Mouse (Mus musculus): Measurements from ENCODE around the gene Foxd1. TPM values are rescaled to one million over a fixed set of nuclear protein-coding genes. Genes with fewer than 3 reads are reported as not detected.

Gene Foxd1
- polyA plus RNA-seq, 1 experiment from 2014 or later, result not detected

DNA sequence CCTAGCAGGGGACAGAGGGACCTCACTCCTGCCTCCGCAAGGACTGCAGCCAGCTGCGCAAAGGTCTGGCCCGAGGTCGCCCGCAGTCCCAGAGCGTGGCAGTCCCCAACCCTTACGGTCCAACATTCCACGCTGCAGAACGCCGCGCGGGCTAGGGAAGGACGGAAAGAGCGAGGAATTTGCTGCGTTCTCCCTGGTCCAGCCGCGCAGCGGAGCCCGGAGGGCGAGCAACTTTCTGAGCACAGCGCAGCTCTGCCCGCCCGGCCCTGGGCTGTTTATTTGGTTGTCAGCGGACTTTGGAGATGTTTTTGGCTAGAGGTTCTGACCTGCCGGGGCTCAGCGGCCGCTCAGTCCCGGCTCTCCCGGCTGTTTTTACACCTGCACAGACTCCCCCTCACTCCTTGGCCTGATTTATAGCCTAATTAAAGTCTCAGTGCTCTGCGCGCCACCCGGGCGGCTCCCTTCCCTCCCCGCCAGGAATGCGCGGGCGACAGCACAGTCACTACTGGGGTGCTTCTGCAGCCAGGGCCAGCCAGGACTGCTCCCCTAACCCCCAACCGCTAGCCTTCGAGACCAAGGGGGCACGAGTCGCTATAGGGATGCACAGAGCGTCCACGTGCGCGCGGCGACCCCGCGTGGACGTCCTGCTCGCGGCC, 11.9 kb downstream of the Foxd1 start:
- Histone ChIP-seq H3K4me3 (peak overlapping the region; percentile 30), H3K4me1 (replicated peaks) (peaks cover 10% of the 10 kb centered on the region), H3K9me3 (replicated peaks) (no peaks in the 10 kb centered on the region), H3K4me2 (peak overlapping the region; percentile 47), H3K27me3 (peaks cover 91% of the 10 kb centered on the region), H3K27ac (no peak overlapping the region), H3K9ac (no peak overlapping the region), H3K36me3 (no peaks in the 10 kb centered on the region)
- 2% methylated on average over 52 of the region's 52 CpGs for WGBS
- ATAC-seq (replicated peaks; ENCODE audit: insufficient number of reproducible peaks, insufficient read depth, low FRiP score, low read depth), result no peak; the same call in 1 of the 2 replicates

DNA sequence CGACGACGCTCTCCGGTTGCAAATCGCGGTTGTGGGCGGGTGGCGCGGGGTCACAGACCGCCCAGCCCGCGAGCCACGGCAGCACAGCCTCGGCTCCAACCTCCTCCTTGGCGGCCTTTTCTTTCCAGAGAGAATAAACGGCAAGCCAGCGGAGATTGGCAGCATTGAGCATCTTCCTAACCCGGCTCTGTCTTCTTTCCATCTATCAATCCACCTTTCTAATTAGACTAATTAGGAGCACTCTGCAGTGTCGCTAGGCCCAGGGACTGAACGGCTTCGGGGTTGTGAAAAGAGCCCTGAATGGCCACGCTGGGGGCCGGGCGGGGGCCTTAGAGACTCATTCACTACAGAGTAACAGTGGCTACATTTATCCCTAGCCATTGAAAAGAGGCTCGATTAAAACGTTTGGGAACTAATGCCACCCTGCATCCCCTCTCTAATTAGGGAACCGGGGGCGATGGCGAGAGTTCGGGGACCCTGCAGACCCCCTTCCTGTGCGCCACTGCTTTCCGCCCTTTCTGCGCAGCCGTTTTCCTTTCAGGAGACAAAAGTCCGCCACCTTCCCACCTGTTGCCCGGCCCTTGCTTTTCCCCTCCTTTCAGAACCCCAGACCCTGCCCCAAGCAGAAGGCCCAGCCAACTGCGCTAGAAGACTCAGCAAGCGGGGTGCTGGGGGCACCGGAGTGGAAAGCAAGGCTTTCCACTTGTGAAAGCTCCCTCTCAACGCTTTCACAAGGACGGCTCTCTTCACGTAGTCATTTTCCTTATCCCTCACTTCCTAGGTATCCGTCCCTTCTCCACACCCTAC, 12.6 kb downstream of the Foxd1 start:
- H3K27ac ChIP-seq, result no peak overlapping the region
- H3K4me3 ChIP-seq, result peak overlapping the region; percentile 30
- no peak overlapping the region for H3K9ac ChIP-seq
- H3K4me1 ChIP-seq (replicated peaks), result peaks cover 10% of the 10 kb centered on the region
- peaks cover 91% of the 10 kb centered on the region for H3K27me3 ChIP-seq
- H3K36me3 ChIP-seq, result no peaks in the 10 kb centered on the region
- no peaks in the 10 kb centered on the region for H3K9me3 ChIP-seq (replicated peaks)
- H3K4me2 ChIP-seq, result peak overlapping the region; percentile 47
- ATAC-seq (replicated peaks; ENCODE audit: insufficient number of reproducible peaks, insufficient read depth, low FRiP score, low read depth), result no peak
- 2% methylated on average over 43 of the region's 43 CpGs for WGBS

- Histone ChIP-seq H3K4me3 (no peak overlapping the region), H3K4me1 (replicated peaks) (peaks cover 10% of the 10 kb centered on the region), H3K27ac (no peak overlapping the region), H3K36me3 (no peaks in the 10 kb centered on the region), H3K27me3 (peaks cover 91% of the 10 kb centered on the region), H3K9me3 (replicated peaks) (no peaks in the 10 kb centered on the region), H3K9ac (no peak overlapping the region), H3K4me2 (no peak overlapping the region)
- 14% methylated on average over 3 of the region's 3 CpGs for WGBS
- no peak for ATAC-seq (replicated peaks; ENCODE audit: insufficient number of reproducible peaks, insufficient read depth, low FRiP score, low read depth)
These were observed 13.6 kb downstream of the Foxd1 start for GRCm38 (mm10) chr13:98367601-98368000.

GRCm38 (mm10) chr13:98369046-98369445, 15.0 kb downstream of the Foxd1 start:
- 19% methylated on average over 6 of the region's 6 CpGs for WGBS
- Histone ChIP-seq H3K4me2 (no peak overlapping the region), H3K4me3 (no peak overlapping the region), H3K27ac (no peak overlapping the region), H3K9me3 (replicated peaks) (no peaks in the 10 kb centered on the region), H3K36me3 (no peaks in the 10 kb centered on the region), H3K4me1 (replicated peaks) (peaks cover 10% of the 10 kb centered on the region), H3K9ac (no peak overlapping the region), H3K27me3 (peaks cover 88% of the 10 kb centered on the region)
- no peak for ATAC-seq (replicated peaks; ENCODE audit: insufficient number of reproducible peaks, insufficient read depth, low FRiP score, low read depth)

- Histone ChIP-seq H3K9me3 (replicated peaks) (no peaks in the 10 kb centered on the region), H3K36me3 (no peaks in the 10 kb centered on the region), H3K27me3 (peaks cover 60% of the 10 kb centered on the region), H3K4me3 (no peak overlapping the region), H3K4me2 (no peak overlapping the region), H3K9ac (no peak overlapping the region), H3K4me1 (replicated peaks) (no peaks in the 10 kb centered on the region), H3K27ac (no peak overlapping the region)
- no peak for ATAC-seq (replicated peaks; ENCODE audit: insufficient number of reproducible peaks, insufficient read depth, low FRiP score, low read depth)
- WGBS, result 43% methylated on average over 8 of the region's 8 CpGs
These were observed 20.5 kb downstream of the Foxd1 start for GRCm38 (mm10) chr13:98374560-98374959.

DNA sequence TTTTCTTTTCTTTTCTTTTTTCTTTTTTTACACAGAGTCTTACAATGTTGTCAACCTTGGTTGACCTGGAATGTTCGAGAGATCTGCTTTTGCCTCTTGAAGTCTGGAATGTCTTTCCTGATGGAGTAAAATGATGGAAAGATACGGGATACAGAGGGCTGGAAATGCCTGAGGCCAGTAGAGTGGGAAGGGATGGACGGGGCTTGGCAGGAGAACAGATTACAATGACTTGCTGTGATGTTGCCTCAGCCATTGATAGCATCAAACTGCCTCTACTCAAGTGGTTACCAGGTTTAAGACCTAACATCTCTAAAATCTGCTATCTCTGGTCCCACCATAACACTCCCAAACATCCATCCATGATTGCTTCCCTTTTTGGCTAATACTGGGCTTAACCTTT, 20.9 kb downstream of the Foxd1 start:
- no peak for ATAC-seq (replicated peaks; ENCODE audit: insufficient number of reproducible peaks, insufficient read depth, low FRiP score, low read depth)
- Histone ChIP-seq H3K27ac (no peak overlapping the region), H3K4me1 (replicated peaks) (no peaks in the 10 kb centered on the region), H3K4me3 (no peak overlapping the region), H3K9me3 (replicated peaks) (no peaks in the 10 kb centered on the region), H3K36me3 (no peaks in the 10 kb centered on the region), H3K9ac (no peak overlapping the region), H3K4me2 (no peak overlapping the region), H3K27me3 (peaks cover 56% of the 10 kb centered on the region)
- 34% methylated on average over 3 of the region's 3 CpGs for WGBS

- WGBS, result 72% methylated on average over 3 of the region's 3 CpGs
- H3K9ac ChIP-seq, result no peak overlapping the region
- no peaks in the 10 kb centered on the region for H3K4me1 ChIP-seq (replicated peaks)
- H3K4me3 ChIP-seq, result no peak overlapping the region
- H3K36me3 ChIP-seq, result no peaks in the 10 kb centered on the region
- no peak for ATAC-seq (replicated peaks; ENCODE audit: insufficient number of reproducible peaks, insufficient read depth, low FRiP score, low read depth)
- H3K4me2 ChIP-seq, result no peak overlapping the region
- peaks cover 40% of the 10 kb centered on the region for H3K27me3 ChIP-seq
- no peaks in the 10 kb centered on the region for H3K9me3 ChIP-seq (replicated peaks)
- H3K27ac ChIP-seq, result no peak overlapping the region
These were observed 23.7 kb downstream of the Foxd1 start for GRCm38 (mm10) chr13:98377746-98378145.

GRCm38 (mm10) chr13:98382751-98383150, 28.7 kb downstream of the Foxd1 start:
- H3K27me3 ChIP-seq, result peaks cover 38% of the 10 kb centered on the region; the same call in 1 of the 2 replicates
- no peak overlapping the region for H3K4me3 ChIP-seq
- no peak overlapping the region for H3K4me2 ChIP-seq
- no peak for ATAC-seq (replicated peaks; ENCODE audit: insufficient number of reproducible peaks, insufficient read depth, low FRiP score, low read depth)
- H3K36me3 ChIP-seq, result no peaks in the 10 kb centered on the region
- H3K9ac ChIP-seq, result no peak overlapping the region
- no peak overlapping the region for H3K27ac ChIP-seq
- 75% methylated on average over 4 of the region's 4 CpGs for WGBS
- H3K9me3 ChIP-seq (replicated peaks), result peaks cover 5% of the 10 kb centered on the region; the same call in 1 of the 2 replicates
- no peaks in the 10 kb centered on the region for H3K4me1 ChIP-seq (replicated peaks)

GRCm38 (mm10) chr13:98383911-98384498, 30.0 kb downstream of the Foxd1 start:
- ATAC-seq (replicated peaks; ENCODE audit: insufficient number of reproducible peaks, insufficient read depth, low FRiP score, low read depth), result no peak
- H3K4me2 ChIP-seq, result no peak overlapping the region
- no peak overlapping the region for H3K9ac ChIP-seq
- no peaks in the 10 kb centered on the region for H3K4me1 ChIP-seq (replicated peaks)
- H3K4me3 ChIP-seq, result no peak overlapping the region
- H3K9me3 ChIP-seq (replicated peaks), result peaks cover 5% of the 10 kb centered on the region; the same call in 1 of the 2 replicates
- H3K27me3 ChIP-seq, result peaks cover 46% of the 10 kb centered on the region
- H3K27ac ChIP-seq, result no peak overlapping the region
- no peaks in the 10 kb centered on the region for H3K36me3 ChIP-seq
- 58% methylated on average over 16 of the region's 16 CpGs for WGBS

- H3K27ac ChIP-seq, result no peak overlapping the region
- H3K9me3 ChIP-seq (replicated peaks), result peaks cover 5% of the 10 kb centered on the region; the same call in 1 of the 2 replicates
- WGBS, result 67% methylated on average over 2 of the region's 2 CpGs
- no peaks in the 10 kb centered on the region for H3K36me3 ChIP-seq
- H3K27me3 ChIP-seq, result peaks cover 62% of the 10 kb centered on the region
- no peak for ATAC-seq (replicated peaks; ENCODE audit: insufficient number of reproducible peaks, insufficient read depth, low FRiP score, low read depth)
- H3K4me1 ChIP-seq (replicated peaks), result peaks cover 3% of the 10 kb centered on the region
- no peak overlapping the region for H3K9ac ChIP-seq
- H3K4me2 ChIP-seq, result no peak overlapping the region
- H3K4me3 ChIP-seq, result no peak overlapping the region
These were observed 31.8 kb downstream of the Foxd1 start for GRCm38 (mm10) chr13:98385877-98386276.

DNA sequence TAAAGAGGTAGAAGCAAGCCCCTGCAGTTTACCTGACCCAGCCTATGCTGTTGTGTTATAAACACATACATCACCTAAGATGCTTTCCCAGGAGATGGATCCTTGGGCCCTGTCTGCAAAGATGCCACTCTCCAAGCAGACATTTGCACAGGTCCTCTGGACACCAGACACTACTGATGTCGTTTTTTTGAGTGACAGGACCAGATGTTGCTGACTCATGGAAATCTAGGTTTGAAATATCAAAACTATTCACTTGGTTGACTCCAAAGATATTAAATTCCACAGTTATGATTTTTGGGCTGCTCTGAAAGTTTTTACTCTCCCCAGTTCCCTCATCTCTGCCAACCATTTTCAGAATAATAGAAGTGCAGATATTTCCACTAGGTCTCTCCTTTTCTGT, 35.0 kb downstream of the Foxd1 start:
- no peaks in the 10 kb centered on the region for H3K36me3 ChIP-seq
- peaks cover 23% of the 10 kb centered on the region for H3K4me1 ChIP-seq (replicated peaks)
- no peak overlapping the region for H3K4me3 ChIP-seq
- H3K4me2 ChIP-seq, result no peak overlapping the region
- WGBS, result 47% methylated on average over 1 of the region's 1 CpGs
- no peak overlapping the region for H3K27ac ChIP-seq
- peaks cover 5% of the 10 kb centered on the region; the same call in 1 of the 2 replicates for H3K9me3 ChIP-seq (replicated peaks)
- H3K27me3 ChIP-seq, result peaks cover 82% of the 10 kb centered on the region
- no peak for ATAC-seq (replicated peaks; ENCODE audit: insufficient number of reproducible peaks, insufficient read depth, low FRiP score, low read depth)
- H3K9ac ChIP-seq, result no peak overlapping the region
